Mouse (Mus musculus) heart, embryonic 11.5 days (tissue): ENCODE measurements at regions not wholly inside any gene's neighbourhood (a gene's known extent, or its start where the extent isn't known, plus 50 kb on each side); places are given as distances from the start of the nearest gene placed in this dataset.

Experiments
- ATAC-seq: fragments of 200-750 bp; cut with Nextera tagmentation; replicated peaks from 2 replicates; pipeline ENCODE4 v1.8.0; 2017; ENCODE audit warnings: moderate library complexity; ENCODE audit not compliant: insufficient number of reproducible peaks, low FRiP score, low TSS enrichment
- H3K27ac ChIP-seq: fragments of 300-500 bp; sonication (generic); 2 replicates; pipeline ENCODE4 v1.5.1; 2014; ENCODE audit warnings: mild to moderate bottlenecking, low read depth, low read length
- H3K27me3 ChIP-seq: fragments of 300-500 bp; sonication (generic); 2 replicates; pipeline ENCODE4 v1.6.1; 2014; ENCODE audit warnings: mild to moderate bottlenecking, low read length, mixed read lengths; ENCODE audit not compliant: control insufficient read depth, insufficient read depth
- H3K36me3 ChIP-seq: fragments of 300-500 bp; sonication (generic); 2 replicates; pipeline ENCODE4 v1.6.1; 2014; ENCODE audit warnings: mild to moderate bottlenecking, low read length, moderate library complexity, mixed read lengths; ENCODE audit not compliant: control insufficient read depth, insufficient read depth
- H3K4me1 ChIP-seq: fragments of 300-500 bp; sonication (generic); 2 replicates; pipeline ENCODE4 v1.6.1; 2014; ENCODE audit warnings: low read length; ENCODE audit not compliant: control insufficient read depth, insufficient read depth
- H3K4me2 ChIP-seq: fragments of 300-500 bp; sonication (generic); 2 replicates; pipeline ENCODE4 v1.6.1; 2014; ENCODE audit warnings: mild to moderate bottlenecking, moderate library complexity
- H3K4me3 ChIP-seq: fragments of 300-500 bp; sonication (generic); 2 replicates; pipeline ENCODE4 v1.5.1; 2014; ENCODE audit warnings: low read depth, low read length
- H3K9ac ChIP-seq: fragments of 300-500 bp; sonication (generic); 2 replicates; pipeline ENCODE4 v1.6.1; 2014; ENCODE audit warnings: mild to moderate bottlenecking, low read depth, low read length, moderate library complexity
- H3K9me3 ChIP-seq: fragments of 300-500 bp; sonication (generic); replicated peaks from 2 replicates; pipeline ENCODE4 v1.6.1; 2016; ENCODE audit warnings: low read length; ENCODE audit not compliant: control insufficient read depth
- WGBS: fragments of 180-500 bp; shearing (Covaris S2); extraction: QIAGEN DNeasy Blood & Tissue Kit; methylation state at CpG from one replicate; pipeline ENCODE4 v1.1.7; 2014; ENCODE audit not compliant: insufficient replicate concordance; 5-methylcytosine and 5-hydroxymethylcytosine counted together

- Histone ChIP-seq H3K27ac (no peak overlapping the region), H3K36me3 (no peaks in the 10 kb centered on the region), H3K4me1 (peaks cover 6% of the 10 kb centered on the region), H3K27me3 (peaks cover 2% of the 10 kb centered on the region; the same call in 1 of the 2 replicates), H3K9me3 (no peaks in the 10 kb centered on the region), H3K4me2 (no peak overlapping the region), H3K9ac (no peak overlapping the region), H3K4me3 (no peak overlapping the region)
- ATAC-seq, result no peak
- 77% methylated on average over 5 of the region's 5 CpGs for WGBS
Measured at GRCm38 (mm10) chr4:131383862-131384261, 439.7 kb downstream of the Matn1 start.

GRCm38 (mm10) chr4:131386961-131387360 is 442.8 kb downstream of the Matn1 start:
- Histone ChIP-seq H3K27ac (no peak overlapping the region), H3K4me2 (no peak overlapping the region), H3K9ac (no peak overlapping the region), H3K4me1 (no peaks in the 10 kb centered on the region; the same call in 1 of the 2 replicates), H3K4me3 (no peak overlapping the region), H3K9me3 (no peaks in the 10 kb centered on the region), H3K27me3 (peaks cover 2% of the 10 kb centered on the region; the same call in 1 of the 2 replicates), H3K36me3 (no peaks in the 10 kb centered on the region)
- 60% methylated on average over 10 of the region's 10 CpGs for WGBS
- no peak for ATAC-seq

GRCm38 (mm10) chr4:131391119-131391923 is 446.8 kb downstream of the Ptpru start:
- Histone ChIP-seq H3K27me3 (no peaks in the 10 kb centered on the region), H3K4me2 (no peak overlapping the region), H3K4me3 (no peak overlapping the region), H3K4me1 (no peaks in the 10 kb centered on the region), H3K27ac (no peak overlapping the region), H3K9me3 (no peaks in the 10 kb centered on the region), H3K9ac (no peak overlapping the region), H3K36me3 (no peaks in the 10 kb centered on the region)
- no peak for ATAC-seq
- 58% methylated on average over 10 of the region's 10 CpGs for WGBS

GRCm38 (mm10) chr4:131391924-131392297 is 446.2 kb downstream of the Ptpru start:
- no peak overlapping the region for H3K9ac ChIP-seq
- H3K4me2 ChIP-seq, result no peak overlapping the region
- no peak for ATAC-seq
- H3K27me3 ChIP-seq, result no peaks in the 10 kb centered on the region
- no peaks in the 10 kb centered on the region for H3K36me3 ChIP-seq
- H3K4me3 ChIP-seq, result no peak overlapping the region
- 86% methylated on average over 3 of the region's 3 CpGs for WGBS
- no peak overlapping the region for H3K27ac ChIP-seq
- no peaks in the 10 kb centered on the region for H3K4me1 ChIP-seq
- H3K9me3 ChIP-seq, result no peaks in the 10 kb centered on the region

DNA sequence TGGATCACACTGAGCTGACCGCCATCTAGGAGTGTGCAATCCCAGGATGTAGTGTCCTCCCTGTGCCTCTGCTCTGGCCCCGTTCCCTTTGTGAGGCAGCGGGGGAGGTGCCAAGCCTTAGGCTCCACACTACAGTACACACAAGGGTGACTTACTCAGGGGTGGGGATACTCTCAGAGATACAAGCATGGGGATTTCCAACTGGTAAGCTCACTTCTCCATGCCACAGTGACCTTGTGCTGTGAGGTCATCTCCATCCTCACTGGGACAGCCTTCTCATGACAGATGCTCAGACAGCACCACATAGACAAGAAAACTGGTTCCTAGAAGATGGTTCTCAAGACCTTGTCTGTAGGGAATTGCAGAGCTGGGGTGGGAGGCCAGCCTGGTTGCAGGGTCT is 445.6 kb downstream of the Ptpru start:
- WGBS, result 76% methylated on average over 3 of the region's 3 CpGs
- no peaks in the 10 kb centered on the region for H3K27me3 ChIP-seq
- H3K4me3 ChIP-seq, result no peak overlapping the region
- ATAC-seq, result no peak
- H3K9ac ChIP-seq, result no peak overlapping the region
- no peak overlapping the region for H3K4me2 ChIP-seq
- H3K4me1 ChIP-seq, result no peaks in the 10 kb centered on the region
- no peaks in the 10 kb centered on the region for H3K9me3 ChIP-seq
- H3K36me3 ChIP-seq, result no peaks in the 10 kb centered on the region
- H3K27ac ChIP-seq, result no peak overlapping the region

DNA sequence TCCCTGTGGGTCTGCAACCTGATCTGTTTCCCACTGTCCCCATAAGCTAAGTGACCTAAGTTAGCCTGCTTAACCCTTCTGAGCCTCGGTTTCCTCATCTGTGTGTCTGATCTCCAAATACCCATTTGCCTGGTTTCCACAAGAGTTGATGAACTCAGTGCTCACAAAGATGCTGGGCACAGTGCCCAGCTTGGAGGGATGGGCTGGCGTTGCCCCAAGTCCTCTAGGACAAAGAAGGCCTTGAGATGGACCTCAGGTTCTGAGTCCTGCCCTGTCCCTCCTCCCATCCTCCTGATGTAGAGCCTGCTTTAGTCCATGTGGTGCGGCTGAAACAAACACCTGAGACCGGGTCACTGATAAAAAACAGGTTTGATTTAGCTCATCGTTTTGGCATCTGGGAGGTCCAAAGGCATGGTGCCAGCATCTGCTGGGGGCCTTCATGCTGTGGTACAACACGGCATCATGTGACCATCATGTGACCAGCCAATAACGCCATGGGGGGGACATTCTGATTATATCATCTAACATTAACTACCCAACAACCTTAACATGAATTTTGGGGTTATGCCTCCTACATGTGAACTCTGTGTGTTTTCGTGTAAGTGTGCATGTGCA is 441.8 kb downstream of the Ptpru start:
- Histone ChIP-seq H3K4me1 (no peaks in the 10 kb centered on the region), H3K9me3 (no peaks in the 10 kb centered on the region), H3K27me3 (0 out of 2 replicates have a peak, but pooled peaks cover 3% of the 10 kb centered on the region), H3K27ac (no peak overlapping the region), H3K4me2 (no peak overlapping the region), H3K36me3 (no peaks in the 10 kb centered on the region), H3K9ac (no peak overlapping the region), H3K4me3 (no peak overlapping the region)
- WGBS, result 79% methylated on average over 8 of the region's 8 CpGs
- ATAC-seq, result no peak

DNA sequence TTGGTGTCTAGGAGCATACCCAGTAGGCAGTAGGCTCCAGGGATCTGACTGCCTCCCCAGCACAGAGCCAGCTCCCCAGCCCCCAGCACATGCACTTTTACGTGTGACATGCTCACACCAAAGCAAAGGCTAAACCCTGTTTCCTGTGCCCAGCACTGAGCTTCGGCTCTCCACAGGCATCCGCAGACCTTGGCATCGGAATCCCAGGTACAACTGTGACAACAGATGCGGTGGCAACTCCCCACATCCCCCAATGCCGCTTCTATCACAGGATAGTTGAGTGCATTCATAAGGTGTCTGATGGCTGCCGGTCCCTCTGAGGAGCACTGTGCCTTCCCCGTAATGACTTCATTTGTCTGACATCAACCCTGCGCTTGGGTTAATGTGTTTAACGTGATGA is 440.9 kb downstream of the Ptpru start:
- ATAC-seq, result no peak
- Histone ChIP-seq H3K4me2 (no peak overlapping the region), H3K4me3 (no peak overlapping the region), H3K36me3 (no peaks in the 10 kb centered on the region), H3K27me3 (0 out of 2 replicates have a peak, but pooled peaks cover 3% of the 10 kb centered on the region), H3K9me3 (no peaks in the 10 kb centered on the region), H3K9ac (no peak overlapping the region), H3K27ac (no peak overlapping the region), H3K4me1 (no peaks in the 10 kb centered on the region)
- WGBS, result 85% methylated on average over 10 of the region's 10 CpGs

DNA sequence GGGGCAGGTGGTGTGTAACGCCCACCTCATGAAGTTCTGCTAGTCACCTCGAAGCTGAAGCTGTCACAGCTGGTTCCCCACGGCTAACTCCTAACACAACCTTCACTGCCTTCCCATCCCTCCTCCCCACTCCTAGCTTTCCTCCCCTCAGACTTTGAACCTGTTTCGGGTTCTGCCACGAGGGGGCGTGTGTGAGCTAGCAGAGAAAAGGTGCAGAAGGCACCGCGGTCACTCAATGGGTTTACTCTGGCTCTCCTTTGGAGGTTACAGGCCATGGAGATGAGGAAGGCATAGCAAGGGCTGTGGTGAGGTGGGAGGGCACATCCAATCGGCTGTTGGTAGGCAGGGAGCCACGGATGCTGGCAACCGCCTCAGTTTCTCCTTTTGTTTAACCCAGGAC is 437.3 kb downstream of the Ptpru start:
- no peak overlapping the region for H3K27ac ChIP-seq
- H3K4me3 ChIP-seq, result no peak overlapping the region
- ATAC-seq, result no peak
- 19% methylated on average over 11 of the region's 11 CpGs for WGBS
- no peaks in the 10 kb centered on the region for H3K9me3 ChIP-seq
- no peaks in the 10 kb centered on the region for H3K4me1 ChIP-seq
- no peaks in the 10 kb centered on the region for H3K36me3 ChIP-seq
- H3K27me3 ChIP-seq, result 0 out of 2 replicates have a peak, but pooled peaks cover 5% of the 10 kb centered on the region
- H3K9ac ChIP-seq, result no peak overlapping the region
- H3K4me2 ChIP-seq, result no peak overlapping the region
